Mouse (Mus musculus) kidney, embryonic 14.5 days (tissue): ENCODE data around the gene Pla2g3. TPM values are rescaled to one million over a fixed set of nuclear protein-coding genes. Genes with fewer than 3 reads are reported as not detected.

Source experiments
- ATAC-seq: fragments of 200-750 bp; cut with Nextera tagmentation; 2 replicates; pipeline ENCODE4 v1.8.0; 2017; ENCODE audit warnings: moderate number of reproducible peaks, mild to moderate bottlenecking, moderate TSS enrichment, moderate library complexity; ENCODE audit not compliant: low FRiP score, low TSS enrichment
- H3K27ac ChIP-seq: fragments of 300-500 bp; sonication (generic); 2 replicates; pipeline ENCODE4 v1.5.1; 2014; ENCODE audit warnings: low read depth, mild to moderate bottlenecking, low read length, moderate library complexity, mixed read lengths
- H3K27me3 ChIP-seq: fragments of 300-500 bp; sonication (generic); 2 replicates; pipeline ENCODE4 v1.6.1; 2014; ENCODE audit warnings: mild to moderate bottlenecking, low read length; ENCODE audit not compliant: control insufficient read depth, insufficient read depth
- H3K36me3 ChIP-seq: fragments of 300-500 bp; sonication (generic); 2 replicates; pipeline ENCODE4 v1.6.1; 2014; ENCODE audit warnings: low read length, mixed read lengths; ENCODE audit not compliant: control insufficient read depth, insufficient read depth
- H3K4me1 ChIP-seq: fragments of 300-500 bp; sonication (generic); 2 replicates; pipeline ENCODE4 v1.6.1; 2014; ENCODE audit warnings: low read length, mixed read lengths; ENCODE audit not compliant: control insufficient read depth, insufficient read depth
- H3K4me2 ChIP-seq: fragments of 300-500 bp; sonication (generic); replicated peaks from 2 replicates; pipeline ENCODE4 v1.6.1; 2014; ENCODE audit warnings: low read depth, mild to moderate bottlenecking, low read length
- H3K4me3 ChIP-seq: fragments of 300-500 bp; sonication (generic); 2 replicates; pipeline ENCODE4 v1.5.1; 2014; ENCODE audit warnings: mild to moderate bottlenecking, low read length
- H3K9ac ChIP-seq: fragments of 300-500 bp; sonication (generic); 2 replicates; pipeline ENCODE4 v1.6.1; 2014; ENCODE audit warnings: low read depth, mild to moderate bottlenecking, low read length, moderate library complexity
- H3K9me3 ChIP-seq: fragments of 300-500 bp; sonication (generic); 2 replicates; pipeline ENCODE4 v1.6.1; 2016; ENCODE audit warnings: low read length; ENCODE audit not compliant: control insufficient read depth
- WGBS: fragments of 180-500 bp; shearing (Covaris S2); extraction: QIAGEN DNeasy Blood & Tissue Kit; methylation state at CpG from one replicate; pipeline ENCODE4 v1.1.7; 2014; 5-methylcytosine and 5-hydroxymethylcytosine counted together
- polyA plus RNA-seq: library from polyadenylated mRNA; unstranded; fragments of >200 nt; fragmentation: Nextera tagmentation; extraction: Ambion mirVana; gene quantifications from 2 replicates; pipeline ENCODE4 v1.2.1, GENCODE M21; 2014

Gene Pla2g3
- polyA plus RNA-seq, 1 experiment from 2014 or later: 0.77 TPM

GRCm38 (mm10) chr11:3502459-3503072, 14.5 kb downstream of the Pla2g3 start:
- 79% methylated on average over 18 of the region's 18 CpGs for WGBS
- no peaks in the 10 kb centered on the region for H3K27me3 ChIP-seq
- no peak for ATAC-seq
- no peak overlapping the region for H3K27ac ChIP-seq
- no peak overlapping the region for H3K4me2 ChIP-seq
- no peaks in the 10 kb centered on the region for H3K4me1 ChIP-seq
- no peak overlapping the region for H3K4me3 ChIP-seq
- no peak overlapping the region for H3K9ac ChIP-seq
- no peaks in the 10 kb centered on the region for H3K9me3 ChIP-seq
- H3K36me3 ChIP-seq: no peaks in the 10 kb centered on the region

- H3K36me3 ChIP-seq: no peaks in the 10 kb centered on the region
- no peak overlapping the region for H3K9ac ChIP-seq
- H3K27ac ChIP-seq: no peak overlapping the region
- 0 out of 2 replicates have a peak overlapping the region, but pooled peaks have one; percentile 1 for H3K4me2 ChIP-seq
- no peaks in the 10 kb centered on the region for H3K9me3 ChIP-seq
- H3K4me3 ChIP-seq: no peak overlapping the region
- no peaks in the 10 kb centered on the region for H3K27me3 ChIP-seq
- no peak for ATAC-seq
- WGBS: 62% methylated on average over 11 of the region's 11 CpGs
- no peaks in the 10 kb centered on the region for H3K4me1 ChIP-seq
Observed at GRCm38 (mm10) chr11:3503755-3504693, 15.9 kb downstream of the Pla2g3 start.

GRCm38 (mm10) chr11:3508226-3508625, 20.1 kb downstream of the Pla2g3 start:
- Histone ChIP-seq H3K4me2 (no peak overlapping the region), H3K36me3 (no peaks in the 10 kb centered on the region), H3K4me3 (no peak overlapping the region), H3K27me3 (no peaks in the 10 kb centered on the region), H3K9me3 (no peaks in the 10 kb centered on the region), H3K4me1 (no peaks in the 10 kb centered on the region), H3K9ac (no peak overlapping the region), H3K27ac (no peak overlapping the region)
- 68% methylated on average over 7 of the region's 7 CpGs for WGBS
- no peak for ATAC-seq

- no peak overlapping the region for H3K9ac ChIP-seq
- no peak overlapping the region for H3K4me3 ChIP-seq
- no peak for ATAC-seq
- WGBS: 71% methylated on average over 8 of the region's 8 CpGs
- no peaks in the 10 kb centered on the region for H3K36me3 ChIP-seq
- no peaks in the 10 kb centered on the region for H3K9me3 ChIP-seq
- H3K4me2 ChIP-seq: no peak overlapping the region
- H3K27me3 ChIP-seq: no peaks in the 10 kb centered on the region
- H3K27ac ChIP-seq: no peak overlapping the region
- H3K4me1 ChIP-seq: peaks cover 5% of the 10 kb centered on the region; the same call in 1 of the 2 replicates
Observed at GRCm38 (mm10) chr11:3509181-3510085, 21.3 kb downstream of the Pla2g3 start.

GRCm38 (mm10) chr11:3510321-3510720, 22.2 kb downstream of the Pla2g3 start:
- Histone ChIP-seq H3K36me3 (no peaks in the 10 kb centered on the region), H3K4me2 (no peak overlapping the region), H3K9me3 (no peaks in the 10 kb centered on the region), H3K9ac (no peak overlapping the region), H3K4me3 (no peak overlapping the region), H3K27ac (no peak overlapping the region), H3K27me3 (0 out of 2 replicates have a peak, but pooled peaks cover under 1% of the 10 kb centered on the region), H3K4me1 (peaks cover 5% of the 10 kb centered on the region)
- ATAC-seq: no peak
- WGBS: 85% methylated on average over 2 of the region's 2 CpGs

- H3K4me1 ChIP-seq: peaks cover 20% of the 10 kb centered on the region
- no peak overlapping the region for H3K9ac ChIP-seq
- ATAC-seq: no peak
- no peaks in the 10 kb centered on the region for H3K36me3 ChIP-seq
- H3K9me3 ChIP-seq: no peaks in the 10 kb centered on the region
- H3K27me3 ChIP-seq: 0 out of 2 replicates have a peak, but pooled peaks cover 4% of the 10 kb centered on the region
- H3K4me2 ChIP-seq: no peak overlapping the region
- H3K4me3 ChIP-seq: no peak overlapping the region
- WGBS: 91% methylated on average over 6 of the region's 6 CpGs
- no peak overlapping the region for H3K27ac ChIP-seq
Observed at GRCm38 (mm10) chr11:3513291-3513690, 25.2 kb downstream of the Pla2g3 start.

GRCm38 (mm10) chr11:3514529-3515054, 26.5 kb downstream of the Pla2g3 start, which contains the start of gene Selenom:
Gene Selenom (plus strand): TSS chr11:3514684.
- Histone ChIP-seq H3K9ac (peak within 1 kb of the TSS; percentile 58), H3K4me1 (peaks cover 20% of the 10 kb centered on the region), H3K27me3 (0 out of 2 replicates have a peak, but pooled peaks cover 4% of the 10 kb centered on the region), H3K36me3 (peaks cover 5% of the 10 kb centered on the region; the same call in 1 of the 2 replicates), H3K9me3 (no peaks in the 10 kb centered on the region), H3K4me3 (peak within 1 kb of the TSS; percentile 53), H3K27ac (no peak within 1 kb of the TSS), H3K4me2 (peak within 1 kb of the TSS; percentile 67)
- ATAC-seq: peak; percentile 86
- under 1% methylated on average over 26 of the region's 26 CpGs for WGBS

- ATAC-seq: peak; percentile 8; the same call in 1 of the 2 replicates
- H3K4me3 ChIP-seq: peak overlapping the region; percentile 53
- peak overlapping the region; percentile 67 for H3K4me2 ChIP-seq
- peaks cover 11% of the 10 kb centered on the region for H3K36me3 ChIP-seq
- H3K4me1 ChIP-seq: peaks cover 20% of the 10 kb centered on the region
- peak overlapping the region; percentile 58 for H3K9ac ChIP-seq
- H3K9me3 ChIP-seq: no peaks in the 10 kb centered on the region
- H3K27me3 ChIP-seq: 0 out of 2 replicates have a peak, but pooled peaks cover 4% of the 10 kb centered on the region
- 8% methylated on average over 4 of the region's 4 CpGs for WGBS
- H3K27ac ChIP-seq: no peak overlapping the region
Observed at GRCm38 (mm10) chr11:3515216-3515615, 27.1 kb downstream of the Pla2g3 start.
